Mouse (Mus musculus): ENCODE data around the gene Olfr521. TPM values are rescaled to one million over a fixed set of nuclear protein-coding genes. Genes with fewer than 3 reads are reported as not detected.
A peak's percentile ranks its signal among the peaks of the same experiment; 100 is the strongest.
"Not testable (repeated sequence)": the region's sequence is repeated elsewhere in the genome, so short reads cannot be mapped to it uniquely, and the experiment has no call there.

Olfr521 gene
- polyA plus RNA-seq, 1 experiment from 2014 or later = not detected

DNA sequence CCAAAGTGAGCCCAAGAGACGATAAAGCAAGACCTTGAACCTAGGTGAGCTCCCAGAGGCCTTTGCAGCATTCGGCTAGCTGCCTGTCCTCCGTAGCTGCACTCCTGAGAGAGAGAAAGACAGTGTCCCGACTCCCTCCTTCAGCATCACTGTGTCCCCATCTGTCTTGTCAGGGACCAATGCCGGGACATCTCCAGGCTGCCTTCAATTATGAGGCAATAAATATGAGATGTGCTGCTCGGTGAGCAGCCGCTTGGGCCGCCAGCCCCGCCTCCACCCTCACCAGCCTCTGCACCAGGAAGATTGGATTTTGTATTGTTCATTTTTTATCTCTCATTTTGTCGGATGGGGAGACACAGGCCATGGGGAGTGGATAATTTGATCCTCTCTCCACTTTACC, 27.5 kb downstream of the Olfr521 start:
- Histone ChIP-seq H3K9ac (no peak overlapping the region), H3K4me1 (peaks cover 24% of the 10 kb centered on the region), H3K4me3 (no peak overlapping the region), H3K27me3 (peaks cover 17% of the 10 kb centered on the region), H3K27ac (no peak overlapping the region), H3K36me3 (no peaks in the 10 kb centered on the region), H3K4me2 (replicated peaks) (no peak overlapping the region), H3K9me3 (no peaks in the 10 kb centered on the region)
- WGBS = 68% methylated on average over 10 of the region's 10 CpGs
- no peak for ATAC-seq (ENCODE audit: low FRiP score, low read depth)

DNA sequence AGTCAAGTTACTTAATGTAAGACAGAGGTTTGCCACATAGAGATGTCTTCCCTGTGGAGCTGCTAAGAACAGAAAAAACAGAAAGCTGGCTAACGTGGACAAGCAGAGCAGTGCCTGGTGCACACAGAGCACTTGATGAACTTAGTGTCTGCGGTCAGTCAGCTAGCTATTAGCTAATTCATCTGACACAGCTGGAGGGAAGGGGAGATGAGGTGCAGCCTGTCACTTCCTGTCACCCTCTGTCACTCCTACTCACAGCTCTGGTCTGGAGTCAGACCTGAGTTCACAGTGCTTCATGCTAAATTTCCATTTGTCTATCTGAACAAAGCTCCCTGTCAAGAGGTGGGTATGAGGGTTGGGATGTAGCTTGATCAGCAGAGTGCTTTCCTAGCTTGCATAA, 30.8 kb downstream of the Olfr521 start:
- ATAC-seq (ENCODE audit: low FRiP score, low read depth) = no peak

DNA sequence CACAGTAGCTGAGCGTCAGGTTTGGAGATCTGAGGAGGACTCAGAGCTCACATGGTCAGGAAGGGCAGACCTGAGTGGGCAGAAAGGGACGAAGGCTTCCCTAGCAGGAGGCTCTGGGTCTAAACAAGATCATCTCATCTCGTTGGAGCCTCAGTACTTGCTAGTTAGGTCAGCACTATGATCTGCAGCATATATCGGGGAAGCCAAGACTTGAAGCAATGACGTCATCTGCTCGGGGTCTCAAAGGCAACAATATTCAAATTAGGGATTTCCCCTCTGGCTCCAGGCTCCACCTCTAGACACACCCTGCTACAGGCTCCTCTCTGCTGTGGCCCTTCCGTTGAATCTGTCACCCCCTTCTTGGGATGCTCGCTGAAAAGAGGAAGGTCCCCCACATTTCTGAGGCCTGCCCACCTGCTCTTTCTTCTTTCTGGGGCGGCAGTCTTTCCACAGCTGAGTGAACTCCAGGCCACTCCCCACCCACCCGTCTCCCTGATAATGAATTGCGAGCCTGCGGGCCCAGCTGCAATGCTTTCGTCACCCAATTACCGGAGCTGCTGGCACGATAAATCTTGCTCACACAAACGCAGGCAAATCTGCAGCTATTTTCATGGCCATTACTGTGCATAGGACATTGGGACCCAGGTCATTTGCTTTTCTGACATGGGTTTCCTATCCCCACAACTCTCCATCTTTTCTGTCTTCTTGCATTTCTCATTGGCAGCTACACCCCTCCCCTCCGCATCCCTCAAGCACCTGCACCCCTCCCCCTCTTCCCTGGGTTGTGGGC, 32.1 kb downstream of the Olfr521 start:
- Histone ChIP-seq H3K9ac (no peak overlapping the region), H3K27me3 (peaks cover 30% of the 10 kb centered on the region), H3K36me3 (no peaks in the 10 kb centered on the region), H3K4me2 (replicated peaks) (peak overlapping the region; percentile 51), H3K4me3 (no peak overlapping the region), H3K4me1 (peaks cover 18% of the 10 kb centered on the region), H3K9me3 (no peaks in the 10 kb centered on the region), H3K27ac (no peak overlapping the region)
- 11% methylated on average over 17 of the region's 17 CpGs for WGBS
- ATAC-seq (ENCODE audit: low FRiP score, low read depth) = 0 out of 2 replicates have a peak, but pooled peaks have one; percentile 38

More for the DNA sequence above, 30.8 kb downstream of the Olfr521 start:
- H3K9ac ChIP-seq = no peak overlapping the region
- peaks cover 30% of the 10 kb centered on the region for H3K27me3 ChIP-seq
- no peak overlapping the region for H3K4me2 ChIP-seq (replicated peaks)
- no peak overlapping the region for H3K27ac ChIP-seq
- no peaks in the 10 kb centered on the region for H3K9me3 ChIP-seq
- H3K36me3 ChIP-seq = no peaks in the 10 kb centered on the region
- 52% methylated on average over 2 of the region's 2 CpGs for WGBS
- H3K4me1 ChIP-seq = peaks cover 19% of the 10 kb centered on the region
- H3K4me3 ChIP-seq = no peak overlapping the region

GRCm38 (mm10) chr7:99796471-99796870, 33.2 kb downstream of the Olfr521 start:
- Histone ChIP-seq H3K4me1 (peaks cover 18% of the 10 kb centered on the region), H3K4me3 (no peak overlapping the region), H3K9ac (no peak overlapping the region), H3K4me2 (replicated peaks) (no peak overlapping the region), H3K27ac (no peak overlapping the region), H3K9me3 (no peaks in the 10 kb centered on the region), H3K36me3 (no peaks in the 10 kb centered on the region), H3K27me3 (peaks cover 30% of the 10 kb centered on the region)
- WGBS = 68% methylated on average over 3 of the region's 3 CpGs
- no peak for ATAC-seq (ENCODE audit: low FRiP score, low read depth)

DNA sequence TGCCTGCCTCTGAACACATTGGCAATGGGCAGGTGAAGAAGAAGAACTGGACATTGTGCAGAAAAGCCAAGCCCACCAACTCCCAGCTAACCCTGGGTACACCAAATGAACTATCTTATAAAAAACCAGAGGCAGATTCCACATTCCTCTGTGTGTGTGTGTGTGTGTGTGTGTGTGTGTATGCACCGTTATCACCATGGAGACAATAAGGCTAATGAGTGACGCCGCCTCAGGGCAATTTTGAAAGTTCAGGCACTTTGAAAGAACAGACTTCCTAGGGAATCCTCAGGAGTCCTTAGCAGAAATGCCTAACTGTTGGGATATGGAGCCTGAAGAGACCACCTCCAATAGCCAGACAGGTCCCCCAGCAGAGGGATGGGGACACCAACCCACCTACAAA, 34.0 kb downstream of the Olfr521 start:
- no peak for ATAC-seq (ENCODE audit: low FRiP score, low read depth)
- Histone ChIP-seq H3K4me1 (peaks cover 18% of the 10 kb centered on the region), H3K4me3 (no peak overlapping the region), H3K27me3 (peaks cover 30% of the 10 kb centered on the region), H3K9ac (no peak overlapping the region), H3K36me3 (no peaks in the 10 kb centered on the region), H3K9me3 (no peaks in the 10 kb centered on the region), H3K4me2 (replicated peaks) (no peak overlapping the region), H3K27ac (no peak overlapping the region)
- WGBS = 76% methylated on average over 3 of the region's 3 CpGs

DNA sequence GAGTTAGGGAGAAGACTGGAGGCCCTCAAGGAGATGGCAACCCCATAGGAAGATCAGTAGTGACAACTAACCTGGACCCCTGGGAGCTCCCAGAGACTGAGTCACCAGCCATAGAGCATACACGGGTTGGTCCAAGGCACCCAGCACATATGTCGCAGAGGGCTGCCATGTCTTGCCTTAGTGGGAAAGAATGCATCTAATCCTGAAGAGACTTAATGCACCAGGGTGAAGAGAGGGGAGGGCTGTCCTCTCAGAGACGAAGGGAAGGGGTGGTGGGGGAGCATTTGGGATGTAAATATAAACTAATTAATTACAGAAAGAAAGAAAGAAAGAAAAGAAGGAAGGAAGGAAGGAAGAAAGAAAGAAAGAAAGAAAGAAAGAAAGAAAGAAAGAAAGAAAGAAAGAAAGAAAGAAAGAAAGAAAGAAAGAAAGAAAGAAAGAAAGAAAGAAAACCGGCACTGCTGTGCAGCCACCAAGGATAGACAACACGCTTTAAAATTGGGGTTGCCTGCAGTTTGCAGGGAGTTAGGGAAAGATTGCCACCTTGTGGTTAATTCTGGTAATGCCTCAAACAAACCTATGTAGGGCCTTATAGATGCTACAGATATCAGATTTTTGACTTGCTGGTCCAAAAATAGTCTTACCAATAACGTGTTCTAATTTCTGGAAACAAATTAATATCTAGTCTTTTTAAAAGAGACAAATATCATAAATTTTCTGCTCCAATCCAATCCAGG, 34.8 kb downstream of the Olfr521 start:
- Histone ChIP-seq H3K27me3 (peaks cover 30% of the 10 kb centered on the region), H3K9ac (no peak overlapping the region), H3K4me3 (no peak overlapping the region), H3K36me3 (no peaks in the 10 kb centered on the region), H3K27ac (no peak overlapping the region), H3K4me2 (replicated peaks) (no peak overlapping the region), H3K4me1 (peaks cover 18% of the 10 kb centered on the region), H3K9me3 (no peaks in the 10 kb centered on the region)
- WGBS = 28% methylated on average over 6 of the region's 6 CpGs
- ATAC-seq (ENCODE audit: low FRiP score, low read depth) = no peak

GRCm38 (mm10) chr7:99799118-99799517, 35.8 kb downstream of the Olfr521 start:
- H3K27ac ChIP-seq = no peak overlapping the region
- no peaks in the 10 kb centered on the region for H3K36me3 ChIP-seq
- H3K4me1 ChIP-seq = peaks cover 18% of the 10 kb centered on the region
- H3K4me2 ChIP-seq (replicated peaks) = no peak overlapping the region
- H3K4me3 ChIP-seq = no peak overlapping the region
- WGBS = 79% methylated on average over 7 of the region's 7 CpGs
- no peak overlapping the region for H3K9ac ChIP-seq
- H3K9me3 ChIP-seq = no peaks in the 10 kb centered on the region
- ATAC-seq (ENCODE audit: low FRiP score, low read depth) = no peak
- peaks cover 27% of the 10 kb centered on the region for H3K27me3 ChIP-seq

DNA sequence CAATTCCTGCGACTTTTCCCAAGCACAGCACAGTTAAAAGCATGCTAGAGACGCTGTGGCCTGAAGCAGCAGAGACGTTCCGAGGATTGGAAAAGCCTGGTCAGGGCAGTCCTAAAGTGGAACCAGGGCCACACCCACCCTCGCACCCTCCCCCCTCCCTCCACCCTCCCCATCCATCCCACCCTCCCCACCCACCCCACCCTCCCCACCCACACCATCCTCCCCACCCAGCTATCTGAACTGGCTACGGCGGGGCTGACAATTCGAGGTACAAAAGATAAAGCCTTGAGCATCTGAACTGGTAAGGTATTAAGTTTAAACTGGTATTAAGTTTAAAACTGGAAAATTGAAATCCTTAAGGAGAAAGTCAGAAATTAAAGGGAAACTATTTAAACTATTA, 40.2 kb downstream of the Olfr521 start:
- 64% methylated on average over 8 of the region's 8 CpGs for WGBS
- no peak for ATAC-seq (ENCODE audit: low FRiP score, low read depth)
- no peaks in the 10 kb centered on the region for H3K9me3 ChIP-seq

GRCm38 (mm10) chr7:99804033-99804432, 40.7 kb downstream of the Olfr521 start:
- H3K4me3 ChIP-seq; H3K9ac ChIP-seq; ATAC-seq (ENCODE audit: low FRiP score, low read depth); H3K36me3 ChIP-seq; H3K9me3 ChIP-seq; H3K27ac ChIP-seq; H3K27me3 ChIP-seq; H3K4me1 ChIP-seq; H3K4me2 ChIP-seq (replicated peaks): not testable (repeated sequence)
- WGBS = 84% methylated on average over 3 of the region's 3 CpGs

More for the DNA sequence above, 40.2 kb downstream of the Olfr521 start:
- Histone ChIP-seq H3K27me3 (no peaks in the 10 kb centered on the region), H3K4me3 (no peak overlapping the region), H3K36me3 (no peaks in the 10 kb centered on the region), H3K27ac (no peak overlapping the region), H3K4me1 (no peaks in the 10 kb centered on the region), H3K4me2 (replicated peaks) (no peak overlapping the region), H3K9ac (no peak overlapping the region)

- no peak overlapping the region for H3K9ac ChIP-seq
- H3K36me3 ChIP-seq = no peaks in the 10 kb centered on the region
- 84% methylated on average over 1 of the region's 1 CpGs for WGBS
- H3K9me3 ChIP-seq = no peaks in the 10 kb centered on the region
- no peak overlapping the region for H3K27ac ChIP-seq
- H3K27me3 ChIP-seq = no peaks in the 10 kb centered on the region
- H3K4me1 ChIP-seq = no peaks in the 10 kb centered on the region
- no peak overlapping the region for H3K4me2 ChIP-seq (replicated peaks)
- no peak overlapping the region for H3K4me3 ChIP-seq
- ATAC-seq (ENCODE audit: low FRiP score, low read depth) = no peak
Observed at GRCm38 (mm10) chr7:99805340-99805739, 42.0 kb downstream of the Olfr521 start.

GRCm38 (mm10) chr7:99807043-99807442, 43.7 kb downstream of the Olfr521 start:
- H3K9me3 ChIP-seq; H3K9ac ChIP-seq; H3K27me3 ChIP-seq; H3K36me3 ChIP-seq; H3K27ac ChIP-seq; H3K4me1 ChIP-seq; H3K4me2 ChIP-seq (replicated peaks); H3K4me3 ChIP-seq; ATAC-seq (ENCODE audit: low FRiP score, low read depth): not testable (repeated sequence)
- 74% methylated on average over 7 of the region's 7 CpGs for WGBS

- Histone ChIP-seq H3K4me1 (no peaks in the 10 kb centered on the region), H3K36me3 (peaks cover 14% of the 10 kb centered on the region), H3K4me3 (no peak overlapping the region), H3K4me2 (replicated peaks) (no peak overlapping the region), H3K9ac (no peak overlapping the region), H3K27me3 (no peaks in the 10 kb centered on the region), H3K27ac (no peak overlapping the region), H3K9me3 (no peaks in the 10 kb centered on the region)
- WGBS = 96% methylated on average over 2 of the region's 2 CpGs
- no peak for ATAC-seq (ENCODE audit: low FRiP score, low read depth)
Observed at GRCm38 (mm10) chr7:99810814-99811213, 47.5 kb downstream of the Olfr521 start.

All from limb, embryonic 13.5 days (tissue).